Mouse (Mus musculus) heart, postnatal 4 days (tissue): ENCODE measurements at regions not wholly inside any gene's neighbourhood (a gene's known extent, or its start where the extent isn't known, plus 50 kb on each side); places are given as distances from the start of the nearest gene placed in this dataset.

Source experiments
- DNase-seq: peaks from one replicate; pipeline ENCODE4 v3.0.0; 2021

DNA sequence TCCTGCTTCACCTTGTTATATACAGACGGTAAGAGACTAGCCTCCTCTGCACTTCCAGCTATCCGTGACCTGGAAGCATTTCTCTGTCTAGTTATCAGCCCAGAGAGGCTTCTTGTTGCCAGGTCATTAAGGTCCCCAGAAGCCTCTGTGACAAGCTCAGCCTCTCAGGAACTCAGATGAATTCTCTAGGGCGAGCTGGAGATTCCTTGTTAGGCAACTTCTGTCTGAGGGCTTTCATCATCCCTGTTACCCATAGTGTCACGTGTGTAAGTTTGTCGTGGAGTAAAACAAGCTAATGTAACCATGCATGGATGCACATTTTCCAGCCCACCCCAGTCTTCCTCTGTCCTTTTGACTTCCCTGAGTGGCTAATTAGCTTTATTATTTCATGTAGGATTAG lies 126.3 kb upstream of the Ednra start:
- DNase-seq = no peak

DNA sequence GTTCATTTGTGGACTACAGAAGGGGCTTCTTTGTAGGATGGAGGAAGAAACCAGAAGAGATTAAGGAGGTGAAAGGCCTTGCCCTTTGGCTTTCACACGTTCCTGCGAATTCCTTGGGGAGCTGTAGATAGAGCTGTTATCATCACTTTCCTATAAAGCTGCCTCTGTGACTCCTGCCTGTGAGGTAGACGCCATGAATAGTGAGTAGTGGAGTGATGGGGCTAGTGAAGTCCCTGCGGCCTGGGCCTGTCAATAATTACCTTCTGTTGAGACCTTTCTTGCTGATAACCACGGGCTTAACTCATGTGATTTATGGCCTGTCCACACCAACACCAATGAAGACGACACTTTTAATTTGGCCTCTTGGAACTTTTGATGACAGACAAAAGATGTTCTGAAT lies 146.0 kb upstream of the Ednra start:
- no peak for DNase-seq

DNA sequence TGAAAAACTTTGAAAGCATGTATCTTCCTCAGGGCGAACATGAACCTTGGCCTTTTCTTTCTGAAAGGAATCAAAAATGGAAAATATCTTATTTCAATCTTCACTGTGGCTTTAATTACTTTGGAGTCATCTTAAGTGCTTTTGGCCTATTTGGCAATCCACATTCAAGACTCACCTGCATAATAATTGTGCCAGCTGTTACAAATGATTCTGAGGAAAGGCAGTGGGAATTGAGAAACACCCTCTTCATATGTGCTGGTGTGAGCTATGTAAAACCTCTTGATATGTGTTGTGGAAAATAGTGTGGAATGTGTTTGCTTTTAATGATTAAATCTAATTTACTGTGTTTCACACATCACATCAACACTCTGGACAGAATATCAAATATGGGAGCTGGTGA lies 148.5 kb upstream of the Ednra start:
- DNase-seq = no peak

DNA sequence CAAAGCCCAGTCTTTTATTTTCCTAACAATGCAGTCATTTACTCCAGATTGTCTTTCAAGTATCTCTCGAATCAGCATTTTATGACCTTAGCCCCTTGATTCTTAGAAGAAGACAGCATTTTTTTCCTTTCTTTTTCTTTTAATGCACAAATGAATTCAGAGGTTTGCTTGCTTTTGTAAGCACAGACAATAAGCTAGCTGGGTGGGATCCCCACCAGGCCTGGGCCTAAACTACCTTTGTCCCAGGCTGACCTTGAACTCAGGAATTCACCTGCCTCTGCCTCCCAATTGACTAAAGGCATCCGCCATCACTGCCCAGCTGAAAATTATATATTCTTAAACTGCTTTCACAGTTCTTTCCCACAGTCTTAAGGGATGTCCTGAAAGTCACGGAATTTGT lies 195.5 kb upstream of the Ednra start:
- no peak for DNase-seq

DNA sequence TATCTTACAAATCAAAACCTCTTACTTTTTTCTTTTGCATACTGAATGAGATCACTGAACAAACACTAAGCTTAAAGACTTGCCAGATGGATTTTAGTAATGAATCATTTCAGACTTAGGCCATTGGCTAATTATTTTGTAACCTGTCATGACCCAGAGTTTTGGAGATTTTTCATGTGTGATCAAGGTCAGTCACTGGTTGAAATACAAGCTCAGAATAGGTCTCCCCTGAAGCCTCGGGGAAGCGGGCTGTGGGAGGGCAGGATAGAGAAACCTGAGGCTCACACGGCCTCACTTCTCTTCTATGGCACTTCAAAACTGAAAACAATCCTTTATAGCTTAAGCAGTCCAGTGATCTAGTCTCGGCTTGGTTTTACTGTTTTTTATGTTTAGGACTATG lies 197.6 kb upstream of the Ednra start:
- no peak for DNase-seq

DNA sequence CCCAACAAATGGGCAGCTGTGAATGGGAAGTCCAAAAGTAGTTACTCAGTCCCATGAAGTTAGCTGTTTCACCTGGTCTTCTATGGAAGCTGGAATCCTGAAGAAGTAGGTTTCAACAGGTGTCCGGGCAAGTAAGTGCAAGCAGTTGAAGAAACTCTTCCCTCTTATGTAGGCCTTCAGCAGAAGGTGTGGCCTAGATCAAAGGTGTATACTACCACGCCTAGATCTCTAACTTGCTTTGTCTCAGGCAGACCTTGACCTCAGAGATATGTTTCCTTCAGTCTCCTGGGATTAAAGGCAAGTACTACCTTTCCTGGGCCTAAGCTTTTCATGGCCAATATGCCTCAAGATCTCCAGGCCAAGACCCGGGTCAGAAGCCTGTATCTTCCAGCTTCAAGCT lies 223.4 kb upstream of the Ednra start:
- no peak for DNase-seq

DNA sequence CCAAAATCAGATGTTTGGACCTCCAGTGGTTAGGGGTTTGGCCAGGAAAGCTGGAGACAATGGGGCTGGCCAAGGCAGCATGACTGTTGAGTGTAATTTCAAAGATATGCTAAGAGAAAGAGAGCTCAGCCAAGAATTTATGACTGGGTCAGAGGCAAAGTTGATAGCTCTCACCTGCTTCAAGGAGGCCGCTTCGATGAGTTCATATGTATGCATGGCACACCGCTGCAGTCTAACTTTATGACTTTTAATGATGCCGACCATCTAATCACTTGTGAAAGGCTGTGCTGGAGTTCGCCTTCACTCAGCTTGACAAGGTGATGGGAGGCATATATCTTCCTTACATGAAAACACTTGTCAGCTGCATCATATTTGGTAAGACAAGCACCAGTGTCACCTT lies 225.4 kb upstream of the Ednra start:
- DNase-seq = no peak

DNA sequence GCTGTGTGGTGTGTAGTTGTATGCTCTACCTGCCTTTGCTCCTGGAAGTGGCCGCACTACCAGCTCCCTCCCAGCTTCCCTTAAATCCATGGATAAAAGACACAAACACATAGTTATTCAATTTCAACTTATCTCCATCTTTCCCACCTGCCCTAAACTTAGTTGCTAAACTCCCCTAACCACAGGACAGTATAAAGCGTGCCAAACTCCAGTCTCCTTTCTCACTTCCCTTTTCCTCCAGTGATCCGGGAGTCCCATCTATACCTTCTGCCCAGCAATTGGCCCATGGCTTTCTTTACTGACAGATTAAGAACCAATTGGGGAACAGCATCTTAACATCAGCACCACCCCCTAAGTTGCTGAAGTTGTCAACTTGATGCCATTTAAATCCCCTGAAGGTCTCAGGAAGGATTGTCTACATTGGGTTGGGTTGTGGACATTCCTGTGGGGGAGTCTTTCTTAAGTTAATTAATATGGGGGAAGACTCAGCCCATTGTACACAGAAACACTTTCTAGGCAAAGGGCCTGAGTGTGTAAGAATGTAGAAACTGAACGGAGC lies 234.6 kb upstream of the Ednra start:
- no peak for DNase-seq

DNA sequence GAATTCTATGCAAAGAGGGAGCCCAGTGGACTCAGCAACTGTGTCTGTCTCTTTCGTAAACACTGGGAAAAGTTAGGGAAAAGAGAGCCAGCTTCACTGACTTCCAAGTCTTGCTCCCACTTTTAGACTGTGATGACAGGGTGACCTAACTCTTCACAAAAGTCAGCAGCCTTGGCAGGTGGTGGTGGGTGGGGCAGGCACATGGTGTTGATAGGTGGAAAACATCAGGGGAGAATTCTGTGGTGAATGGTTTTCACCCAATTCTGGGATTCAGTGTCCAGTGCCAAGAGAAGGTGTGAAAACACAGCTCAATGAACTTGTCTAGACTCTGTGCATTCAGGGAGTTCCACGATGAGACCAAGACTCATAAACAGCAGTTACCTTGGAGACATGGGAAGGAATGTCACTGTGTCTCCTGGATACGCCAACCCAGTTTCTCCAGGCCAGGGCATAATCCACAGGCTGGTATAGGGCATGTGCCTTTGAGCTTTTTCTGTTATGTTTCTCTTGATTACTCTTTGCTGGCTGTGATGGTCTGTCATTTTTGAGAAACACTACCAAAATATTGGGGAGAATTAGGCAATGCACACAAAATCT lies 238.9 kb upstream of the Ednra start:
- peak; percentile 72 for DNase-seq

DNA sequence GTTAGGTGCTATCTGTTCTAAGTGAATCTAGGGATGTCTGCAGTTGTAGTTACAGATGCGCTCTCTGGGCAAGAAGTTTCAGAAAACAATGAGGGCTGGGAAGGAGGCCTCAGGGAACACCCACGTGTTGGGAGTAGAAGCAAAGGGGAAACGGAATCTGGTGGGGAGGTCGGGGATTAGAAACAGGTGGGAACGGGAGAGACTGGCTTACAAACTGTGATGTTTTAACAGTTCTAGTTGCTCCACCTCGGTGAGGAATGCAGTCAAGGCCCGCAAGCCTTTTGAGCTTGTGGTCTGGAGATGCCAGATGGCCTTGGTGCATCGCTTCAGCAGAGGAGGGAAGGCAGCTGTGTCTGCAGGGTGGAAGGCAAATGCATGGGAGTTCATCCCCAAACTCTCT lies 242.7 kb upstream of the Ttc29 start:
- DNase-seq = no peak

DNA sequence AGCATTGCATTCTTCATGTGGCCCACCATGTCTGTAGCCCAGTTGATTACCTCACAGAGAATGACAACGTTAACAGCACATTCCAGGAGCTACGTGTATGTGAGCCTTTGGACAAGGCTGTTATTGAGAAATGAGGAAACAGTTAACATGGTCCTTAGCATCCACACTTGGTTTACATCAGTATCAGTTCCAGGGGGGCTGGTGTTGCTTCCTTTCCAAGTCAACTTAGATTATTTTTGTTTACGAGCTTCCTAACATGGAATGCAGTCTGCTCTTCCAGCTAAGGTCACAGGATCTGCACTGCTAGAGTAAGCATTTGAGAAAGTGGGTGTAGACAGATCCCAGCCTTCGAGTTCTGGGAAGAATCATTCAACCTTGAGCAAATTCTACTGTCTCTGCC lies 239.4 kb upstream of the Ttc29 start:
- DNase-seq = no peak

DNA sequence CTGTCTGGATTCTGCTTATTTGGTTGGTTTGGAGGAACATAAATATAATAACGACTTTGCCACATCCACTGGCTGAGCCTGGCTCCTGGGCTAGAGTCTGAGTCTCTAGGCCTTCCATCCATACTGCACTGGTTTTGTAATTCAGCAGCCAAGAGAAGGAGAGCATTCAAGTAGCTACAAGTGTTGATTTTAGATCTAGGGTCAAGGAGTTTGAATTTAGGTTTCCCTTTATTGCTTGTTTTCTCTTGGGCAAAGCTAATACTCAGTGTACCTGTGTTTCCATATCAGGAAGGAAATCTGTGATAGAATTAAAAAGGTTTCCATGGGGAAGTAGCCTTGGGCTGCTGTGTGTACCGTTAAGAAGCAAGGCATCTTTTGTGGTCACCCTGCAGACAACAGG lies 234.0 kb upstream of the Ttc29 start:
- DNase-seq = no peak

DNA sequence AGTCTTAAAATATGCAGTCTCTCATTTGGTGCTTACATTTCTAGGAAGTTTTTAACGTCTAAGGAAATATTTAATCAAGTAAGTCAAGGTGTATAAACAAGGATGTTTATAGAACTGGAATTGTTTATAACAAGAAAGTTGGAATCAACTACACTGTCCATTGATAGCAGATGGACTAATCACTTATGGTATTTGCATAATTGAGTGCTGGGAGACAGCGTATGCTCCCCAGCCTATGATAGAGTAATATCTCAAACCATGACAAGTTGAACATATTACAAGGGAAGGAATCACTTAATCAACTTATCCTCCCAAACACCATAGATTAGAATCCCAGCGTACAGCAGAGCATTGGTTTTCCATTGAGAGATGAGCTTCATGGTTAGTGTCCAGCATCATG lies 232.4 kb upstream of the Ttc29 start:
- DNase-seq = no peak

DNA sequence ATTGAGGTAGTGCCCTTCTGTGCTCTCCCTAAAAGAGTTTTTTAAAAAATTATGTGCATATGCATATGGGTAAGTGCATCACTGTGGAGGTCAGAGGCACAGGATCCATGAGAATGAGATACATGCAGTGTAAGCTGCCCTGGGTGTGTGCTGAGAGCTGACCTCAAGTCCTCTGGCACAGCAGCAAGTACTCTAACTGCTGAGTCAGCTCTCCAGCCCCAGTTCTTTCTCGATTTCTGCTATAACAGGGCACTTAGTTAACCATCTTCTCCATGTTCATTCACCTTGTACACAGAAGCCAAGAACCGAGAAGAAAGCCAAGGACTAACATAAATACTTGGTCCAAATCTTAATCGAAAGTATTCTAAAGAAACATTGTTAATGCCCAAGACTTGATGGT lies 231.1 kb upstream of the Ttc29 start:
- no peak for DNase-seq

DNA sequence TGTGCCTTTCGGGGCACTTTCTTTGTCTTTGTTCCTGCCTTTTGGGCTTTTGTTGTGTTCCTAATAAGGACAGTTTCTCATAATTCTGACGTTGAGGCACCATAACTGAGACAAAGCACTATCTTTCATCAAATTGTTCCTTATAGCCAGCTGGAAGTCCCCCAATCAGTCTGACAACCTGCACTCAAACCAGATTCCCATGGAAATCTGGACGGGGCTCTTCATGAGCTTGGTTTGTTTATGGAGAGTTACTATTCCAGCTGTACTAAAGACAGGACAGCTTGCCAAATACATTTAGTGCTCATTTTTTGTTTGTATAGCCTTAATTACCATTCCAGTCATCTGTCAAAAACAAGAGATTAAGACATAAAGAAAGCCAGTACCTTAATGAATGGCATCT lies 229.6 kb upstream of the Ttc29 start:
- no peak for DNase-seq

DNA sequence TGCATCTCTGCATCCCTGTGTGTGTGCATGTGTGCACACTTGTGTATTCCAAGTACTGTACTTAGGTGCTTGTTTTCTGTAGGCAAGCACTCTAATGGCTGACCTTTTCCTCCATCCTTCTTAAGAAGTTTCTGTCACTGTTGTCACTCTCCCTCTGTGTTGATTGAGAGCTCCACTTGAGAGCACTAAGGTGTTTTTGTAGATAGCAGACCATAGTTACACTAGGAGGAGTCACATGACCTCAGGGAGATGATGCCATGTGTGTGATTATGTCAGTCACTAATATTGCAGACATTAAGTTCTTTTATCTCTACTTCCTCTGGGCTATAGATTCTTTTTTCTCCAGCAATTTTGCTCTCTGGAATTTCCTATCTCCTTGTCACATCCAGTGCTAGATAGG lies 225.9 kb upstream of the Ttc29 start:
- no peak for DNase-seq

DNA sequence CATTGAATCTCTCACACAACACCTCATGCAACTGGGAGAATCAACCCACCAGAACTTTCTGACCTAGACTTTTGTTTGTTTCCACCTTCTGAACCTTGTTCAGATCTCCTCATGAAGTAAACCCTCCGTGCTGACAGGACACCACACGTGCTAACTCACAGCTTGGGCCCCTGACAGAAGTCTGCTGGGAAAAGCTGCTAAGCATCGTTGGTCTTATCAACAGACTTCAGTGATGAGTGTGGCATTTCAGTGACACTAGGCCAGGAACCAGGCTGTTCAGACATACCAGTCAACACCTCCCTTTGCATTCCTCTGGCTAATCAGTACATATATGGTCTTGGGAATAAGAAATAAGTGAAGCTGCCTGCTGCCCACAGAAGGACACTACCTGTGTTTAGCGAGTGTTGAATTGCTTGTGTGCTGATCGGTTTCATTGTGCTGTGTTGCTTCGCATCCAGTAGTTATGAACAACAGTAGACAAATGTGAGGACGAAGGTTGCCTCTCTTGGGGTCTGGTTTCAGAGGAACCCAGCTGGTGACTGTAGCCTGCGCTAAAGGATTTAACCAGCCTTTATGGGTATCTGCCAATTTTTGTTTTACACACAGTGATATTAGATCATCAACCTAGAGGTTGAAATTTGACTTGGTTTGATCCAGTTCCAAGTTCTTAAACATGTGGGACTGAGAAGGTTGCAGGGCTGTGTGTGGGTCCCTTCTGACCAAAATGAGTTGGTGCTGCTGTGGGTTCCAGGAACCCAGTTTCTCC lies 224.6 kb upstream of the Ttc29 start:
- peak; percentile 68 for DNase-seq

DNA sequence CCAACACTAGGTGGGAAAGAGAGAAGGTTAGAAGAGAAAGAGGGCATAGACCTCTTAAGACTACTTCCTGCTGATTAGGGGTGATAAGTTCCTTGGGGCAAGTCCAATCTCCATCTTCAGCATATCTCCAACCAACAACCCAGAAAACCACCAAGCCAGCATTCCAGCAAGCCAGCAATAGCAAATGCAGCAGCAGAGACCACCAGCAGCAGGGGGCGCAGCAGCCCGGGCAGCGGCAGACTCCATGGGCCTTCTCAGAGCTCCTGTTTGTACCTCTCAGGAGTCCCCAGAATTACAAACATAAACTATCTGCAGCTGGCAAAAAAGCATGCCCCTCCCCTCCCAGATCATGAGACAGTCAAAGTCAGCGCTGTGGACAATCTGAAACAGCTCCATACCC lies 222.0 kb upstream of the Ttc29 start:
- DNase-seq = peak; percentile 37

DNA sequence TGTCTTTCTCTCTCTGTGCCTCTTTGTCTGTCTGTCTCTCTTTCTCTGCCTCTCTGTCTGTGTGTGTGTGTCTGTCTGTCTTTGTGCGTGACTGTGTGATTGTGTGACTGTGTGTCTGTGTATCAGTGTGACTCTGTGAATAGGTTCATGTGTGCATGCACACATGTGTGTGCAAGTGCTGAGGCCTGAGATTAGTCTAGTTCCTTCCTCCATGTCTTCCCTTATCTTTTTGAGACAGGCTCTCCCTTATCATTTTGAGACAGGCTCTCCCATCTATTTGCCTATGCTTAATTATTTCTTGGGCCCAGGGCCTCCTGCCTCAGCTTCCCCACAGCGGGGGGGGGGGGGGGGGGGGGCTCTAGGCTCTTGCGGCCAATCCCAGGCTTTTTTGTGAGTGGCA lies 212.8 kb upstream of the Ttc29 start:
- no peak for DNase-seq

DNA sequence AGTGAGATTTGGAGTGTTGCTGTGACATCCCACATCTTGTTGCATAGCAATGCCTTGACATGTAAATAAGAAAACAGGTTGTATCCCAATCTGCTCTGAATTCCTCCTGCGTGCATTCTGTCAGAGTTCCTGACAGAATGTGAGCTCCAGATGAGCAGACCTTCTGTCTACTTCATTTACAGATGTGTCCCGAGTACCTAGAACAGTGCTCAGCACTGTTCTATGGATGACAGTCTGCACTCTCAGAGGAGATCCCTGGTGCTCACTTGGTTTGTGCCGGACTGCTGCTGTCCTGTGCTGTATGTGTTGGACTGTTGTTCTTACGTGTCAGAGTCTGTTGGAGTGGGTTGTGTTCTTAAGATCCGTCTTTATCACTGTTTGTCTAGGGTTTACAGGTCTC lies 211.4 kb upstream of the Ttc29 start:
- no peak for DNase-seq

DNA sequence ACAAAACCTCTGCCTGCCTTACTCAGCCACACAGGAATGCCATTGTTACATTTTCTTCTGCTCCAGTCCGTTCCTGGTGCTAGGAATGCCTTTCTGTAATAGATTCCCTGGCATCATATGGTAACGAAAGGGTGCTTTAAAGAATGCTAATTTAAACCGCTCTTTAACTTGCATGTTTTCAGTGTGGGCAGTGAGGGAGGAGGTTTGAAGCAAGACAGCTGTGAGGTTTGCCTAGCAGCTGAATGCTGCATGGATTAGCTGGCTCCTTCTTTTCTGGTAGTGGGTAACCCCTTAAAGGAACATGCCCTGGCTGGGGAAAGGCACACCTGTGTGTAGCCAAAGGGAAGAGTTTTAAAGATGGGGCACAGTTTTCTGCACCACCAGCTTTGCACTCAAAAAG lies 211.0 kb upstream of the Ttc29 start:
- no peak for DNase-seq

DNA sequence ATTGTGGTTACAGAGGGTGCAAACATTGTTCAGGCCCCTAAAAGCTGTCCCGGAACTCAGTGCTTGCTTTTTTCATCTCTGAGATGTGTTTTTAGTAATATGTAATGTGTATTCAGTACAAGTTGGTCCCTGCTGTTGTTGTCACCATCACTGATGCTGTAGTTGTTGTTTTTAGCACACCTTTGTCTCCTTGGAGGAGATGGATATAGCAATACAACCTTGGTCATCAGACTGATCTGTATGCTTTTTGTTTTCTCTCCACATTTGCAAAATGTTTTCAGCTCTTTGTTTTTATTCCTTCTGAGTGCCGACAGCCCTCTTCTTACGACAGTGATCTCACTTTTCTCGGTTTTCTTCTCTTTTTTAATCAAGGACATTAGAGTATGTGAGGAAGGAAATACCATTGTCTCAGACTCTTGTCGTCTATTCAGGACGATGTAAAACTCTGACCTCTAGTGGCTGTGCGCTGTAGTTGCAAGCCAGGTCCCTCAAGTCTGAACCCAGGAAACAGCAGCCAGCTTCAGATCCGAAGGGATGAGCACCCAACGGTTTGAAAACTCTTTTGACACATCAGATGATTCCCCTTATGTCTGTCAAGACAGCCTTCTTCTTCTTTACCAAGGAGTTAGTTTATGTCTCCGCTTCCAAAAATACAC lies 209.1 kb upstream of the Ttc29 start:
- peak; percentile 77 for DNase-seq

DNA sequence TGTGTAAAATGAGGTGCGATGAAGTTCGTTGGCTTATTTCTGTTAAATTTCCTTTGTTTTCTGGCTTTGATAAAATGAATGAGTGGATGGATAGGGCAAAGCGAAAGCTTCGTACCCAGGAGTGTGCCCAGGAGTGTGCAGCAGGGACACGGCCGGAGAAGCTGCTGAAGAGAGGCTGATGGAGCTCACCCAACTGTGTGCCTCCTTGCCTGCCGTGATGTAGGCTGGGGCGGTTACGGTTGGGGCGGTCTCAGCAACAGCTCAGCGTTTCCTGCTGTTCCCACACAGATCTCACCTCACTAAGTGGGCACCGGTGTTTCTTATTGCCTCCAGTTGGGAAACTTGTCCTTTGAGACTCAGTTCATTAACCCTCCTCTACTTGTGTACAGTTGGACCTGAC lies 208.2 kb upstream of the Ttc29 start:
- no peak for DNase-seq

DNA sequence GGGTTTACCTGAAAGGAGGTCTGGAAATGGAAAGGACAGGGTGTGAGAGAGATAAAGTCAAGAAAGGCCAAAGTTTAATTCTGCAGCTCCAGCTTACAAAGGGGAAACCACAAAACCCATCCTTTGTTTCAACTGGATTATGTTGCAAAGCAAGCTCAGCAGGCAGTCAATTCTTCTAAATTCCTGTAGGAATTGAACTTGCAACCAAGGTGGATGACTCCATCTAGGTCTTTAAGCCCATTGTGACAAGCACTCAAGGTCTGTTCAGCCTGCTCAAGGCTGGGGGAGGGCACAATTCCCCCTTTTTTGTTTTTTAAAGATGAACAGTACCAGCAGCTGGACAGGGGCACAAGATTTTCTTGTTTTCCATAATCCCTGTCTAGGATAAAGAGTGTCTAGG lies 200.0 kb upstream of the Ttc29 start:
- DNase-seq = no peak
